Mouse (Mus musculus) midbrain, embryonic 16.5 days (tissue): ENCODE results near the gene Pdx1. TPM values are rescaled to one million over a fixed set of nuclear protein-coding genes. Genes with fewer than 3 reads are reported as not detected.
A peak's percentile ranks its signal among the peaks of the same experiment; 100 is the strongest.

Experiments
- ATAC-seq: fragments of 200-750 bp; cut with Nextera tagmentation; 2 replicates; pipeline ENCODE4 v1.8.0; 2017; ENCODE audit warnings: moderate TSS enrichment
- H3K27ac ChIP-seq: fragments of 300-500 bp; sonication (generic); 2 replicates; pipeline ENCODE4 v1.5.1; 2014; ENCODE audit warnings: mild to moderate bottlenecking, low read length, mixed read lengths
- H3K27me3 ChIP-seq: fragments of 300-500 bp; sonication (generic); 2 replicates; pipeline ENCODE4 v1.6.1; 2014; ENCODE audit warnings: low read depth, low read length, mixed read lengths; ENCODE audit not compliant: control insufficient read depth, insufficient read depth
- H3K36me3 ChIP-seq: fragments of 300-500 bp; sonication (generic); 2 replicates; pipeline ENCODE4 v1.6.1; 2014; ENCODE audit warnings: mild to moderate bottlenecking, low read length, moderate library complexity, mixed read lengths; ENCODE audit not compliant: control insufficient read depth, insufficient read depth
- H3K4me1 ChIP-seq: fragments of 300-500 bp; sonication (generic); 2 replicates; pipeline ENCODE4 v1.6.1; 2014; ENCODE audit warnings: mild to moderate bottlenecking, low read length, mixed read lengths; ENCODE audit not compliant: control insufficient read depth, insufficient read depth
- H3K4me2 ChIP-seq: fragments of 300-500 bp; sonication (generic); 2 replicates; pipeline ENCODE4 v1.6.1; 2014; ENCODE audit warnings: mild to moderate bottlenecking, low read length, mixed read lengths
- H3K4me3 ChIP-seq: fragments of 300-500 bp; sonication (generic); 2 replicates; pipeline ENCODE4 v1.5.1; 2014; ENCODE audit warnings: low read depth, mild to moderate bottlenecking, low read length, moderate library complexity, mixed read lengths
- H3K9ac ChIP-seq: fragments of 300-500 bp; sonication (generic); 2 replicates; pipeline ENCODE4 v1.6.1; 2014; ENCODE audit warnings: low read depth, low read length, mixed read lengths
- H3K9me3 ChIP-seq: fragments of 300-500 bp; sonication (generic); replicated peaks from 2 replicates; pipeline ENCODE4 v1.6.1; 2014; ENCODE audit warnings: mild to moderate bottlenecking, low read length, mixed read lengths; ENCODE audit not compliant: control insufficient read depth, poor library complexity, severe bottlenecking
- WGBS: fragments of 180-500 bp; shearing (Covaris S2); extraction: QIAGEN DNeasy Blood & Tissue Kit; methylation state at CpG from one replicate; pipeline ENCODE4 v1.1.7; 2014; 5-methylcytosine and 5-hydroxymethylcytosine counted together
- polyA plus RNA-seq: library from polyadenylated mRNA; unstranded; fragments of >200 nt; fragmentation: Nextera tagmentation; extraction: Ambion mirVana; gene quantifications from 2 replicates; pipeline ENCODE4 v1.2.1, GENCODE M21; 2015

Gene Pdx1
- polyA plus RNA-seq, 1 experiment from 2014 or later = not detected

GRCm38 (mm10) chr5:147276701-147277546 is 7.2 kb downstream of the Pdx1 start:
- H3K4me2 ChIP-seq = no peak overlapping the region
- no peak overlapping the region for H3K4me3 ChIP-seq
- 3% methylated on average over 18 of the region's 18 CpGs for WGBS
- H3K27ac ChIP-seq = no peak overlapping the region
- ATAC-seq = no peak
- H3K36me3 ChIP-seq = no peaks in the 10 kb centered on the region
- H3K9ac ChIP-seq = no peak overlapping the region
- no peaks in the 10 kb centered on the region for H3K9me3 ChIP-seq
- peaks cover 77% of the 10 kb centered on the region for H3K27me3 ChIP-seq
- H3K4me1 ChIP-seq = no peaks in the 10 kb centered on the region

GRCm38 (mm10) chr5:147277547-147277925 is 7.8 kb downstream of the Pdx1 start:
- no peak for ATAC-seq
- Histone ChIP-seq H3K4me2 (no peak overlapping the region), H3K9me3 (no peaks in the 10 kb centered on the region), H3K27me3 (peaks cover 70% of the 10 kb centered on the region), H3K4me3 (no peak overlapping the region), H3K36me3 (no peaks in the 10 kb centered on the region), H3K27ac (no peak overlapping the region), H3K9ac (no peak overlapping the region), H3K4me1 (no peaks in the 10 kb centered on the region)
- 0% methylated on average over 13 of the region's 13 CpGs for WGBS

GRCm38 (mm10) chr5:147284365-147284764 is 14.6 kb downstream of the Pdx1 start:
- Histone ChIP-seq H3K27me3 (peaks cover 19% of the 10 kb centered on the region), H3K9me3 (no peaks in the 10 kb centered on the region), H3K4me1 (no peaks in the 10 kb centered on the region), H3K27ac (no peak overlapping the region), H3K9ac (no peak overlapping the region), H3K4me2 (no peak overlapping the region), H3K4me3 (no peak overlapping the region), H3K36me3 (no peaks in the 10 kb centered on the region)
- 74% methylated on average over 4 of the region's 4 CpGs for WGBS
- no peak for ATAC-seq

- no peak overlapping the region for H3K4me2 ChIP-seq
- 36% methylated on average over 16 of the region's 16 CpGs for WGBS
- no peak overlapping the region for H3K4me3 ChIP-seq
- H3K4me1 ChIP-seq = no peaks in the 10 kb centered on the region
- H3K27ac ChIP-seq = no peak overlapping the region
- H3K9ac ChIP-seq = no peak overlapping the region
- H3K36me3 ChIP-seq = no peaks in the 10 kb centered on the region
- ATAC-seq = no peak
- H3K9me3 ChIP-seq = no peaks in the 10 kb centered on the region
- H3K27me3 ChIP-seq = peaks cover 48% of the 10 kb centered on the region
Measured at GRCm38 (mm10) chr5:147291764-147292505, 22.2 kb downstream of the Pdx1 start.

- no peak for ATAC-seq
- no peak overlapping the region for H3K27ac ChIP-seq
- H3K9me3 ChIP-seq = no peaks in the 10 kb centered on the region
- peaks cover 55% of the 10 kb centered on the region for H3K27me3 ChIP-seq
- no peaks in the 10 kb centered on the region for H3K4me1 ChIP-seq
- no peak overlapping the region for H3K4me2 ChIP-seq
- no peaks in the 10 kb centered on the region for H3K36me3 ChIP-seq
- H3K9ac ChIP-seq = no peak overlapping the region
- H3K4me3 ChIP-seq = no peak overlapping the region
- WGBS = 54% methylated on average over 13 of the region's 13 CpGs
Measured at GRCm38 (mm10) chr5:147292506-147293120, 22.9 kb downstream of the Pdx1 start.

GRCm38 (mm10) chr5:147293127-147293910 is 23.6 kb downstream of the Pdx1 start:
- Histone ChIP-seq H3K4me2 (no peak overlapping the region), H3K4me1 (no peaks in the 10 kb centered on the region), H3K4me3 (no peak overlapping the region), H3K27ac (no peak overlapping the region), H3K9ac (no peak overlapping the region), H3K9me3 (no peaks in the 10 kb centered on the region), H3K36me3 (no peaks in the 10 kb centered on the region), H3K27me3 (peaks cover 62% of the 10 kb centered on the region)
- 16% methylated on average over 17 of the region's 18 CpGs for WGBS
- peak; percentile 51; the same call in 1 of the 2 replicates for ATAC-seq

GRCm38 (mm10) chr5:147294121-147294520 is 24.4 kb downstream of the Pdx1 start:
- 15% methylated on average over 20 of the region's 20 CpGs for WGBS
- no peak overlapping the region for H3K27ac ChIP-seq
- no peaks in the 10 kb centered on the region for H3K9me3 ChIP-seq
- no peak overlapping the region for H3K4me3 ChIP-seq
- peaks cover 69% of the 10 kb centered on the region for H3K27me3 ChIP-seq
- no peaks in the 10 kb centered on the region for H3K36me3 ChIP-seq
- no peak for ATAC-seq
- H3K4me1 ChIP-seq = no peaks in the 10 kb centered on the region
- no peak overlapping the region for H3K4me2 ChIP-seq
- H3K9ac ChIP-seq = no peak overlapping the region

- H3K36me3 ChIP-seq = no peaks in the 10 kb centered on the region
- H3K27me3 ChIP-seq = peaks cover 87% of the 10 kb centered on the region
- 0 out of 2 replicates have a peak, but pooled peaks cover 3% of the 10 kb centered on the region for H3K4me1 ChIP-seq
- H3K4me3 ChIP-seq = no peak overlapping the region
- H3K4me2 ChIP-seq = no peak overlapping the region
- WGBS = 56% methylated on average over 5 of the region's 5 CpGs
- H3K27ac ChIP-seq = no peak overlapping the region
- no peak for ATAC-seq
- H3K9ac ChIP-seq = no peak overlapping the region
- no peaks in the 10 kb centered on the region for H3K9me3 ChIP-seq
Measured at GRCm38 (mm10) chr5:147297249-147297648, 27.5 kb downstream of the Pdx1 start.
